Mouse (Mus musculus) heart, adult 2 months (tissue): ENCODE data around the gene Gm20518. TPM values are rescaled to one million over a fixed set of nuclear protein-coding genes. Genes with fewer than 3 reads are reported as not detected.

Experiments
- DNase-seq, 2 experiments: peaks; one replicate each; pipeline ENCODE4 v3.0.0; 2021
- H3K27ac ChIP-seq: fragments of 200-600 bp; 2 replicates; pipeline ENCODE4 v1.8.1; 2022
- H3K27me3 ChIP-seq: fragments of 200-500 bp; 2 replicates; pipeline ENCODE4 v1.6.1; 2012; ENCODE audit warnings: mild to moderate bottlenecking, low read length, inconsistent platforms, mixed read lengths; ENCODE audit not compliant: control insufficient read depth, insufficient read depth
- H3K36me3 ChIP-seq: fragments of 200-500 bp; 2 replicates; pipeline ENCODE4 v1.6.1; 2012; ENCODE audit warnings: low read length, inconsistent platforms; ENCODE audit not compliant: control insufficient read depth, insufficient read depth
- H3K4me1 ChIP-seq: fragments of 200-500 bp; 2 replicates; pipeline ENCODE4 v1.6.1; 2011; ENCODE audit warnings: low read length; ENCODE audit not compliant: control insufficient read depth, insufficient read depth
- H3K4me3 ChIP-seq: fragments of 200-600 bp; 2 replicates; pipeline ENCODE4 v1.8.1; 2022
- H3K79me2 ChIP-seq: fragments of 200-500 bp; replicated peaks from 2 replicates; pipeline ENCODE4 v1.6.1; 2012; ENCODE audit warnings: mild to moderate bottlenecking, inconsistent platforms, low read length, moderate library complexity, mixed read lengths; ENCODE audit not compliant: control insufficient read depth, insufficient read depth
- H3K9ac ChIP-seq: fragments of 200-500 bp; 2 replicates; pipeline ENCODE4 v1.6.1; 2012; ENCODE audit warnings: low read depth, mild to moderate bottlenecking, control low read depth, inconsistent platforms, low read length, mixed read lengths
- CTCF ChIP-seq: fragments of 200-600 bp; IDR thresholded peaks from 2 replicates; pipeline ENCODE4 v1.8.1; 2022; ENCODE audit warnings: antibody characterized with exemption, mild to moderate bottlenecking, moderate library complexity
- EP300 ChIP-seq: fragments of 200-500 bp; IDR thresholded peaks from 2 replicates; pipeline ENCODE4 v1.6.1; 2011; ENCODE audit warnings: low read depth, low read length, control low read depth; ENCODE audit not compliant: insufficient read depth
- POLR2A ChIP-seq: fragments of 200-500 bp; IDR thresholded peaks from 2 replicates; pipeline ENCODE4 v1.6.1; 2011; ENCODE audit warnings: mild to moderate bottlenecking, low read depth, low read length, control low read depth; ENCODE audit not compliant: insufficient read depth
- WGBS: fragments of 180-500 bp; shearing (Covaris S2); methylation state at CpG from one replicate; pipeline ENCODE4 v1.1.7; 2018; 5-methylcytosine and 5-hydroxymethylcytosine counted together
- intact Hi-C: fragments of 180-260 bp; cut with DNase I; formaldehyde crosslinking; loops from one replicate; pipeline ENCODE4 v1.15.1; 2025
- polyA plus RNA-seq: library from polyadenylated mRNA; depleted of rRNA; stranded (reverse); fragments of >200 nt; gene quantifications from 2 replicates; pipeline ENCODE4 v1.2.3, GENCODE M21; 2012
- total RNA-seq, 2 experiments: library from RNA; stranded (reverse); gene quantifications; 2 replicates each; pipeline ENCODE4 v1.2.3; 2021

The Gm20518 gene
- total and polyA plus RNA-seq, 3 experiments, result 0.20 to 0.68 (median 0.31) TPM

GRCm38 (mm10) chr16:17848928-17849327 lies 42.5 kb downstream of the Gm20518 start:
- intact Hi-C loops, result no loop called here
- Histone ChIP-seq H3K36me3 (no peaks in the 10 kb centered on the region), H3K27me3 (no peaks in the 10 kb centered on the region), H3K9ac (no peak overlapping the region), H3K4me1 (no peaks in the 10 kb centered on the region), H3K79me2 (no peaks in the 10 kb centered on the region), H3K27ac (no peak overlapping the region), H3K4me3 (no peak overlapping the region)
- TF ChIP-seq EP300, result no peak
- TF ChIP-seq POLR2A, result no peak
- TF ChIP-seq CTCF, result peak; percentile 88
- DNase-seq, result no peak
- 27% methylated on average over 1 of the region's 1 CpGs for WGBS

GRCm38 (mm10) chr16:17848431-17848830 lies 43.0 kb downstream of the Gm20518 start:
- Histone ChIP-seq H3K4me1 (no peaks in the 10 kb centered on the region), H3K27me3 (no peaks in the 10 kb centered on the region), H3K79me2 (no peaks in the 10 kb centered on the region), H3K36me3 (no peaks in the 10 kb centered on the region), H3K9ac (no peak overlapping the region), H3K27ac (no peak overlapping the region), H3K4me3 (no peak overlapping the region)
- no peak for TF ChIP-seq POLR2A
- no peak for TF ChIP-seq EP300
- TF ChIP-seq CTCF, result no peak
- 80% methylated on average over 6 of the region's 6 CpGs for WGBS
- intact Hi-C loops, result no loop called here
- no peak for DNase-seq

- Histone ChIP-seq H3K36me3 (no peaks in the 10 kb centered on the region), H3K4me3 (no peak overlapping the region), H3K79me2 (no peaks in the 10 kb centered on the region), H3K27me3 (no peaks in the 10 kb centered on the region), H3K4me1 (no peaks in the 10 kb centered on the region), H3K27ac (no peak overlapping the region), H3K9ac (no peak overlapping the region)
- TF ChIP-seq POLR2A (no peak), EP300 (no peak), CTCF (no peak)
- no peak for DNase-seq
- WGBS, result 85% methylated on average over 10 of the region's 10 CpGs
- intact Hi-C loops, result no loop called here
Observed at GRCm38 (mm10) chr16:17843701-17844365, 47.6 kb downstream of the Gm20518 start.

- no peak for DNase-seq
Observed at GRCm38 (mm10) chr16:17842437-17842836, 49.0 kb downstream of the Gm20518 start.

GRCm38 (mm10) chr16:17839976-17840375 lies 51.5 kb downstream of the Gm20518 start:
- Histone ChIP-seq H3K36me3 (no peaks in the 10 kb centered on the region), H3K4me3 (no peak overlapping the region), H3K27me3 (peaks cover 3% of the 10 kb centered on the region; the same call in 1 of the 2 replicates), H3K27ac (no peak overlapping the region), H3K9ac (no peak overlapping the region), H3K79me2 (no peaks in the 10 kb centered on the region), H3K4me1 (no peaks in the 10 kb centered on the region)
- TF ChIP-seq POLR2A (no peak), CTCF (no peak), EP300 (no peak)
- DNase-seq, result no peak
- 75% methylated on average over 4 of the region's 4 CpGs for WGBS
- intact Hi-C loops, result no loop called here

More at GRCm38 (mm10) chr16:17842437-17842836, 49.0 kb downstream of the Gm20518 start:
- intact Hi-C loops, result no loop called here
- TF ChIP-seq EP300 (no peak), CTCF (no peak), POLR2A (no peak)
- Histone ChIP-seq H3K9ac (no peak overlapping the region), H3K4me1 (no peaks in the 10 kb centered on the region), H3K27ac (no peak overlapping the region), H3K79me2 (no peaks in the 10 kb centered on the region), H3K27me3 (no peaks in the 10 kb centered on the region), H3K36me3 (no peaks in the 10 kb centered on the region), H3K4me3 (no peak overlapping the region)
- 96% methylated on average over 7 of the region's 7 CpGs for WGBS

GRCm38 (mm10) chr16:17838051-17838450 lies 53.4 kb downstream of the Gm20518 start, which contains the start of gene Car15:
Gene Car15 (minus strand): TSS chr16:17838364.
- intact Hi-C loops, result no loop called here
- Histone ChIP-seq H3K36me3 (no peaks in the 10 kb centered on the region), H3K27ac (no peak within 1 kb of the TSS), H3K4me3 (no peak within 1 kb of the TSS), H3K9ac (no peak within 1 kb of the TSS), H3K4me1 (no peaks in the 10 kb centered on the region), H3K27me3 (peaks cover 10% of the 10 kb centered on the region), H3K79me2 (no peaks in the 10 kb centered on the region)
- no peak for TF ChIP-seq CTCF
- TF ChIP-seq POLR2A, result no peak
- TF ChIP-seq EP300, result no peak
- 79% methylated on average over 6 of the region's 6 CpGs for WGBS
- DNase-seq, result no peak
